Mouse (Mus musculus): ENCODE results near the gene Crybb2.
"Not testable (repeated sequence)": the region's sequence is repeated elsewhere in the genome, so short reads cannot be mapped to it uniquely, and the experiment has no call there.

The Crybb2 gene

DNA sequence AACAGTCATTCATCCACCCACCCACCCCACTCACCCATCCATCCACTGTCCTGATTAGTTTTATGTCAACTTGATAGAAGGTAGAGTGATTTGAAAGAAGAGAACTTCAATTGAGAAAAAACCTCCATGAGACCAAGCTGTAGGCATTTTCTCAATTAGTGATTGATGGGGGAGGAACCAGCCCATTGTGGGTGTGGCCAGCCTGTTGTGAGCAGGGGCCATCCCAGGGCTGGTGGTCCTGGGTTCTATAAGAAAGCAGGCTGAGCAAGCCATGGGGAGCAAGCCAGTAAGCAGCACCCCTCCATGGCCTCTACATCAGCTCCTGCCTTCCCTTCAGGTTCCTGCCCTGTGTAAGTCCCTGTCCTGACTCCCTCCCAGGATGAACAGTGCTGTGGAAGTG is at the start of gene Crybb2:
TSS of gene Crybb2 (minus strand) at position 101 of the 400 bp plus-strand sequence.
- no peak for DNase-seq (ENCODE audit: low read depth, low spot score)

DNA sequence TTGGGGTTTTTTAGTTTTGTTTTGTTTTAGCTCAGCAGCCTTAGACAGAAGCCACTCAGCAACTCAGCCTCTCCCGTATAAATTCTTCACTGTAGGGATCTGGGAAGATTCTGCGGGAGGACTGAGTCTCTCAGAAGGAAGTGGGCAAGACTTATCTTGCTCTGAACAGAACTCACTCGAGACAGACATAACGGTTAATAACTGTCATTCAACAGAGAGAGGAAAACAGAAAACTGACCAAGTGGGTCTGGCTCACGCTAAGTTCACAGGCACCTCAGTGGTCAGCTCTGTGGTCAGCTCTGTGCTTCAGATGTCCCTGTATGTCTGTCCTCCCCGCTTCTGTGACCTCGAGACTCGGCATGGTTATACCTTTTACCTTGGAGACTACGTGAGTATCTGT is 49.4 kb upstream of the Crybb2 start:
- DNase-seq (ENCODE audit: low read depth, low spot score), result no peak

DNA sequence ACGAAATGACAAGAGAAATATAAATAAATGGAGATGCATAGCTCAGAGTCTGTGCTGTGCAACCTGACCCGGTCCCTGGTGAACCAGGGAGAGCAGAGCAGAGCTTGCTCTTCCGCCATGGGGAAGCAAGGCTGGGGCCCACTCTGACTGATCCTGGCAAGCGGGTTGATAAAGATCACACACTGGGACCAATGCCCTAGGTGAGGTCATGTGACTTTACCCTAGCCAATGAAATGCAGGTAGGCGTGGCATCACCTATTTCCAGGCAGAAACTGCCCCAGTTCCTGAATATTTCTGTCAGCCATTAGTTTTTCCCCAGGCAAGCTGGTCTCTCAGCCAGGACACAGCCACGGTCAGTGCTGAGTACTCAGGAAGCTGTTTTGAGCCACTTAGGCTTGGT is 48.8 kb upstream of the Crybb2 start:
- no peak for DNase-seq (ENCODE audit: low read depth, low spot score)

DNA sequence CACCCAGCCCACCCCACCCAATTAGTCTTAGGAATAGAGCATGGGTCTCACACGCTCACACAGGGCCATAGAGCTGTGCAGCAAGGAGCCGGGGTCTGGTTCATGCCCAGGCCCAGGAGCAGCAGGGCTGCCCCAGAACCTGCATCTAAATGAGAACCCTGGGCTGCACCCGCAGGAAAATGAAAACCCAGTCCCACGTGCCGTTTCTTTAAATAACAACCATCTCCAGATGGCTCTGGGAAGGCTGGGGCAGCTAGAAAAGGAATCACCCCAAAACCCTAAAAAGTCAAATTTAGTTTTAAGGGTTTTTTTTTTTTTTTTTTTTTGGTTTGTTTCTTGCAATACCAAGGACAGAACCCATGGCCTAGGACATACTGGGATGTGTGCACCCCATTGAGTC is 47.4 kb upstream of the Crybb2 start:
- DNase-seq (ENCODE audit: low read depth, low spot score), result no peak

DNA sequence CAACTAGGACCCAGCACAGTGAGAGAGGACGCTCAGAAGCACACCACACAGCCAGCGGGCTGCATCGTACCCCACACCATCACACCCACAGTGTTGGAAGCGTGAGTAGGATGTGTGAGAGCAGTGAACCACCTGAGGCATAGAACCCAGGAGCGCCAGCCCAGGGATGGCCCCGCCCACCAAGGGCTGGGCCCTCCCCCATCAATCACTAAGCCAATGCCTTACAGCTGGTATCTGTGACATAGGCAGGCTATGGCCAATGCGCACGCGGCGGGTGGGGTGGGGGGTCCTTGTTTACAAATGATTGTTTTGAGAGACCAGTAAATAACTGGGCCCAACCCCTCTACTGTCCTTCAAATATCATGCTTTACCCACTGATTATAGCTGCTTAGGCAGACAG is 46.0 kb upstream of the Crybb2 start:
- no peak for DNase-seq (ENCODE audit: low read depth, low spot score)

DNA sequence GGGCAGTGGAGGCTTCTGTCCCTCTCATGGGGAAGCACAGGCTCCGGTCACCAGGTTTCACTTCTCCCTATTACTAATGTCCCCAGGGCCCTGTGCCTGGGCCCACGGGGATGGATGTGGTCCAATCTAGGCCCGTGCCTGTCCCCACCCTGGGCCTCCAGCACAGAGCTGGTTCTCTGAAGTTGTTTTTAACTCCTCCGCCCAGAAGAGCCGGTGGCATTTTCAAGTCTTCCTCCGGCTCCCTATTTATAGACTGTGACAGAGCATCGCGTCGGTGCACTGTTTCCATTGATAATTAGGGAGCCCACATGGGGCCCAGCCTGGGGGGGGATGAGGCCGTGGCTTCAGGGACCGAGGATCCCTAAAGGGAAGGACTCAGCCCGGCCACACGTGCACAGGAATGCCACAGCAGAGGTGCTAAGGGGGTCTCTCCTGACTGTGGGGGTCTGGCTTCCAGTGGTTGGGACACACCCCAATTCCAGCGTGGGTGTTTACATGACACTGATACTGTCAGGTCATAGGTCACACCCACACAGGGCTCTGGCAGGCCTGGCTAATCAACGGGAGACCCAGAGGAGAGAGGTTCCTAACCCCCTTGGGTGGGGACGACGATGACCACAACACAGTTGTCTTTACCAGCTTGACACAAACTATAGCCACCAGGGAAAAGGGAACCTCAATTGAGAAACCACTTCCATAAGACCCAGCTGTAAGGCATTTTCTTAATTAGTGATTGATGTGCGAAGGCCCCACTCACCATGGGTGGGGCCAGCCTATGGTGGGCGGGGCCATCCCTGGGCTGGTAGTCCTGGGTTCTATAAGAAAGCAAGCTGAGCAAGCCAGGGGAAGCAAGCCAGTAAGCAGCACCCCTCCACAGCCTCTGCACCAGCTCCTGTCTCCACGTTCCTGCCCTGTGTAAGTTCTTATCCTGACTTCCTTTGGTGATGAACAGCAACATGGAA is 44.6 kb upstream of the Crybb2 start:
- no peak for DNase-seq (ENCODE audit: low read depth, low spot score)

DNA sequence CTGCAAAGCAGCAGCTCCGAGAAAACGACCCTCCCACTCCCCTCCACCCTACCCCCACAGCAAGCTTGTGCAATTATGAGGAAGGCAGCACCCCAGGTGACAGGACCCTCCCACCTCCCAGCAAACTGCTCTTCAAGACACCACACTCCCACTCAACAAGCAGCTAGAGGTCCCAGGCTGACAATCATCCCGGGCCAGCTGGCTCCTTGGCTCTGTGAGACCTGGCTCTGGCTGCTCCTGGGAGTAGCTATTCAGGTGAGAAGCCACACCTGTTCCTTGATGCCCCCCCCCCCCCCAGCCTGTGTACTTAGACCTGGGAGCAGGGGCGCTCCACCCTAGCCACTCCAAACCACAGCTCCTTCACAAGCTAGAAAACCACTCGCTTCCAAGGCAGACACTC is 43.2 kb upstream of the Crybb2 start:
- DNase-seq (ENCODE audit: low read depth, low spot score), result no peak

DNA sequence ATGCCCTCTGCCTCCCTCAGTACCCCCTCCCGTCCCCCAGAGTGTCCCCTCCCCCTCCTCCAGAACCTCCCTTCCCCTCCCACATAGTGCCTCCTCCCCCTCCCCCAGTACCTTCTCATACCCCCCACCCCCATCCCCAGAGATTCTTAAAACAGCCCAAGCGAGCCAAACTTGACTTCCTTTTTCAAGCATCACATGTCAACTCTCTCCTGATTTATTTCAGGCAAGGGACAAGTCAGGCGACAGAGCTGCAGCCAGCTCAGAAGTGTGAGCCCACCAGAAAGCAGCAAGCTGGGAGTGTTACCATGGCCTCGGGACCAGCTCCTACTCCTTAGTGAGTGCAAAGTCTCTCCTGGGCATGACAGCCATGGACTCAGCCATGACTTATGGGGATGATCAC is 41.4 kb upstream of the Crybb2 start:
- DNase-seq (ENCODE audit: low read depth, low spot score), result no peak

DNA sequence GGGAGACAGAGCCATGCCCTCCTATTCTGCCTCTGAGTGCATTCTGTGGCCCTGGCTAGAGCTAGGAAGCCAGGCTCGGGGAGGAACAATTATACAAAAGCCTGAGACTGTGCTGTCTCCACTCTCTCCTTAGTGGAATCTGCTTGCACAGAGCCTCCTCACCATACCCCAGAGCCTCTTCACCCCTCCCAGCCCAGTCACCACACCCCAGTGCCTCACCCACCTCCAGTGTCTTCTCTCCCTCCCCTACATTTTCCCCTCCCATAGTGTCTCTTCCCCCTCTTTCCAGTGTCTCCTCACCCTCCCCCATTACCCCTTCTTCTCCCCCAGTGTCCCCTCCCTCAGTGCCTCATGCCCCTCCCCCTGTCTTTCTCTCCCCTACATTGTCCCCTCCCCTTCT is 41.0 kb upstream of the Crybb2 start:
- no peak for DNase-seq (ENCODE audit: low read depth, low spot score)

DNA sequence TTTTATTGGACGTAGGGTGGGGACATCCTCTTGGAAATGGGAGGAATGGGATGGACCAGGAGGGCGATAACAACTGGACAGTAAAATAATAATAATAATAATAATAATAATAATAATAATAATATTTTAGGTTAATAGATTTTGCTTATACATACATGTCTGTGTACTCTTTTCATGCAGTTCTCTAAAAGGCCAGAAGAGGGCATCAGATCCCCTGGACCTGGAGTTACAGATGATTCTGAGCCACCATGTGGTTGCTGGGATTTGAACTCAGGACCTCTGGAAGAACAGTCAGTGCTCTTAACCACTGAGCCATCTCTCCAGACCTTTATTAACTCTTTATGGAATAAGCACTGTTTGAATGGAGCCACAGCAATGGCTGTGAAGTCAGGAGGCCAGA is 39.7 kb upstream of the Crybb2 start:
- DNase-seq (ENCODE audit: low read depth, low spot score), result not testable (repeated sequence)

DNA sequence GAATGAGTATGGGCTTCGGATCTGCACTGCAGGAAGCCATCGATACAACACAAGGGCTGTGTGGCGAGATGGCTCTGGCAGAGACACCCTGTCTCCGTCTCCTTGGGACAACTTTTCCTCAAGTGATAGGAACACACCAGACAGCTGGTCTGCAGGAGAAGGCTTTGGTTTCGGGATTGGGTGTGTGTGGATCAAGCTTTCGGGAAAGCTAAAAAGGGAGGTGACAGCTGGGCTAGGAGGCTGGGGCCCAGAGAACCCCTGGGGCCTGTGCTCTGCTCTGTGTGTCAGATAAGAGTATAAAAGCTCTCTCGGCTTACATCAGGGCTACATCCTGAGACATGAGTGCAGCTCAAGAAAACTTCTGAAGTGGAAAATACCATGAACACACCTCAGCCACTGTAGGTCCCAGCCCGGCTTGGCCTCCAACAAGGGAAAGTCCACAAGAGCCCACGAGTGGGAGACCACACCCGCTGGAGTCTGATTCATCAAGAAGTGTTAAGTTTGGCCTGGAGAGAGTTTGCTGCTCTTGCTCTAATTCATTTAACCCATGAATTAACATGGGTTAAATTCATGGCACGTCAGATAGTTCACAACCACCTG is 38.3 kb upstream of the Crybb2 start:
- no peak for DNase-seq (ENCODE audit: low read depth, low spot score)

DNA sequence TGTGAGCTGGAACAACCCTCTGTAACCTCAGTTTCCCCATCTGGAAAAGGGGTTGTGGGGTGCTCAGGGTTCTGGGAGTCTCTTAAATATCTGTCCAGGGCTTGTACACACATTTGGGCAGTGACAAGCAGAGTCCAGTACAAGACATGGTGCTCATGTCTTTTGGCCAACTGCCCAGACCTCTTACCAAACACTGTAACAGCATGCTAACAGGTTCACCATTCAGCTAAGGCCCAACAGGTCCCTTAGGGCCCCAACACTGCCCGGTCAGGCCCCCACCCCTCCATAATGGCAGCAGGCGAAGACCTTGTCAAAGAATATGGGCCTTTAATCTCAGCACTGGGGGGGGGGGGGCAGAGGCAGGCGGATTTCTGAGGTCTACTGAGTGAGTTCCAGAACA is 37.8 kb upstream of the Crybb2 start:
- DNase-seq (ENCODE audit: low read depth, low spot score), result no peak

DNA sequence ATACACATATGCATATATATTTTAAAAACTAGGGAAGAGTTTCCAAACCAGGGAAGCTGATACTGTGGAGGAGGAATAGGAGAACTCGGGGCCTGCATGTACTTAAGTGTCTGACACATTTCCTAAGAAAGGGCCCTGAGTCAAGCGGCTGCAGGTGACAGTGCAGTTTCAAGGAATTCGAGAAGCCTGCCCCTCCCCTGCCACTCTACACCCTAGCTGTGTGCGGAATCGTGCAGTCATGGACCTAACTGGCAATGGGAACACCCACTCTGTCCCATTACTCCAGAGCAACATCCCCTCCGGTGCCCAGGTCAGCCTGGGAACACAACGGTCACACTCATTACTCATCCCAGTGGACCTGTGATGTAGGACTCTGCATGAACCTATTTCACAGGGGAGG is 36.7 kb upstream of the Crybb2 start:
- no peak for DNase-seq (ENCODE audit: low read depth, low spot score)

DNA sequence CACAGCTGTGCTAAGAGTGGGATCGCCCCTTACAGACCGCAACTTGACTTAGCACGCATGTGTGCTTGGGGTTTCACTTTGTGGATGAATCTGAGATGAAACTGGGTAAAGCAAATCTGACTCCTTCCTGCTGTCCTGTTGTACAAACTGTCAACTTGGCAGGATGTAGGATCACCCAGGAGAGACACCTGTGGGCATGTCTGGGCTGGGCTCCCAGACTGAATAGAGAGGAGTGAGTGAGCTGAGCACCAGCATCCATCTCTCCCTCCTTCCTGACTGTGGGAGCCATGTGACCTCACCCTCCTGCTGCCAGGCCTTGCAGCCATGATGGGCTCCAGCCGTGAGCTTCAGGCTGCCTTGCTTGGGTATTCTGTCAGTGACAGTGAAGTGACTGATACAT is 35.6 kb upstream of the Crybb2 start:
- DNase-seq (ENCODE audit: low read depth, low spot score), result no peak

DNA sequence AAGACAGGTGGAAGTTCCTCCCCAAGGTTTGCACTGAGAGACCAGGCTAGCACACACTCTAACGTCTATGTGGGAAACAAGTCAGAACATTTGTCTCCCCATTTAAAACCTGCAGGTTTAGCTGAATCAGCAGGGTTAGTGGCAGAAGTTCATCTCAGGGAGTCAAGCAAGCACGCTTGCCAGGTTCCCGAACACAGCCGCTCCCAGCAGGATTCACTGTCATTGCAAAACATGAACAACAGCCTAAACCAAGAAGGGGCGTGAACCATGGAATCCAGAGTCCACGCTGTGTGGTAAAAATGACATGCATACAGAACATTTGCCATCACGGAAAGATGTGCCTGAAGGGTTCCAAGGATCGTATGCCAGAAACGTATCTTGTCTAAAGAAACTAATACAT is 35.1 kb upstream of the Crybb2 start:
- no peak for DNase-seq (ENCODE audit: low read depth, low spot score)

DNA sequence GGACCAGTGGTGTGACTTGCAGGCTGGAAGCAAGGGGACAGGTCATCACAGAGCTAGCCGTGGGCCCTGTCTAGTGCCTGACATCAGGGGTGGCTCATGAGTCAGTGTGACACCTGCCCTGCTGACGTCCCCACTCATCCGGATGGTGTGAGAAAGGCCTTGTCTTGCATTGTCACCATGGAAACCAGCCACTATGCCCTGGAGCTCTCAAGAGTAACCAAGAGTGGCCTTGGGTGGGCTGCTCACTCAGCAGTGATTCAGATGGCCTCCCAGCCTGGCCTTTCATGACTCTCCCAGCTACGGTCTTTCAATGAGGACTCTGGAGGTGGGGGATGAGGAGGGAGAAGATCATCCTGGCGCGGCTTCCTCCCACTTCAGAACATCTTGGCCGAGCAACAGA is 32.5 kb upstream of the Crybb2 start:
- DNase-seq (ENCODE audit: low read depth, low spot score), result no peak

DNA sequence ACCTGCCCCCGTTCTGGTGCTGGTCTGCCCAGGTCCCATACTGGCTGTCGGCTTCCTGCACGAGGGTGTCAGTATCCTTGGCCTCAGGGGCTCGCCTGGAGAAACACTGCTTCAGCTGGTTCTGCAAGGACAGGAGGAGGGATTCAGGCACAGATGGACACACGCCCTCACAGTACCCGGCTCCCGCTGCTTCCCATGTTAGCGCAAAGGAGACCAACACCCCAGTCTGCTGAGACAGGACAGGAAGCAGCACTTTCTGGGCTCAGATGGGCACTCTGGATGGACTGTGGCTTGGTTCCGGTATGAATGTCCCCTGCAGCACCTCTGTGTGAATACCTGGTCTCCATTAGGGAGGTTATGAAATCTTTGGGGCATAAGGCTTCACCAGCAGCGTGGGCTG is 31.5 kb upstream of the Crybb2 start:
- no peak for DNase-seq (ENCODE audit: low read depth, low spot score)

DNA sequence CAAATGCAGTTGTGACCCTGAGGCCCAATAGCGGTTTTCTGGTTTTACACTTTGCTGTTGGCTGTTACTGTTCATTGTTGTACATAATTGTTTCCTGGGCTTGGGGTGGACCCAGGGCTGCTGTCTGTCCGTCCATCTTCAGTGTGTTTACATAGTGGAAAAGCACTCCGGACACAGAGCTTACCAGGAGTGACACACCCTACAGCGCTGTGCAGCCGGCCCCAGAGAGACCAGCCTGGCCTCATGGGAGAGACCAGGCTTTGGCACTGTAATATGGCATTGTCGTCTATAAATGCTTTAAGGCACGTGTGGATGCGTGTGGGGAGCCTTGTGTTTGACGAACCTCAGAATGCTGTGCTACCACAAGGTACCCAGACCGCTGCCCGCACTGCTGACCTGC is 30.5 kb upstream of the Crybb2 start:
- DNase-seq (ENCODE audit: low read depth, low spot score), result no peak

DNA sequence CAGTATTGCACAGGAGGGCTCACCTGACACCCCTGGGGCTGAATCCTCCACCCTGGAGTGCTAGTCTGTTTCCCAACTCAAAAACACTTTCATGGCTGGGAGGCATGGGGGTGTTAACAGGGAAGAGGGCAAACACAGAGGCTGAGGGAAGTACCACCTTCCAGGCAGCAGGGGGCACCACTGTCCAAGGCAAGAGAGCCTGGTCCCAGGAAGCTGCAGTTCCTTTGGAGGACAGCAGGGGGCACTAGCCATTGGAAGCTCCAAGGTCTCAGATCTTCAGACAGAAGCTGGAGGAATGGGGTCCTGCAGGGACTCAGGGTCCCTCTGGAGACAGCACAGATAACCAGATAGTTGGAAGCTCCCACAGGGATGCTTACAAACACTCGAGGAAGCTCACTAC is 29.6 kb upstream of the Crybb2 start:
- DNase-seq (ENCODE audit: low read depth, low spot score), result peak; percentile 45

DNA sequence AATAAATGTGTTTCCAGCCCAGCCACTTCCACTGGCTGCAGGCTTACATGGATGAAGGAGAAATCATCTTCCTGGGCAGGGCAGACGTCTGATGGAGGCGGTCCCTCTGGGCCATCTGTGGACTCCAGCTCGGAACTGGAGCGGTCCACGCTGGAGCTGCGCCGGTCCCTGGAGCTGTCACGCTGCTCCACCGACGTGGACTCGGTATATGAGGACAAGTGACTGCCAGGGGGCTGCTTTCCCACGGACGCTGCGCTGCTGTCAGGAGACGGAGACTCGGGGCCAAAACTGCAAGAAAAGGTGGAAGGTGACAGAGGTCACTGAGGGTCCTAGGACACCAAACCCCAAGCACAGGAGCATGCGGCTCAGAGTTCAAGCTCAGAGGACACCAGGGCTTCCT is 27.6 kb upstream of the Crybb2 start:
- no peak for DNase-seq (ENCODE audit: low read depth, low spot score)

DNA sequence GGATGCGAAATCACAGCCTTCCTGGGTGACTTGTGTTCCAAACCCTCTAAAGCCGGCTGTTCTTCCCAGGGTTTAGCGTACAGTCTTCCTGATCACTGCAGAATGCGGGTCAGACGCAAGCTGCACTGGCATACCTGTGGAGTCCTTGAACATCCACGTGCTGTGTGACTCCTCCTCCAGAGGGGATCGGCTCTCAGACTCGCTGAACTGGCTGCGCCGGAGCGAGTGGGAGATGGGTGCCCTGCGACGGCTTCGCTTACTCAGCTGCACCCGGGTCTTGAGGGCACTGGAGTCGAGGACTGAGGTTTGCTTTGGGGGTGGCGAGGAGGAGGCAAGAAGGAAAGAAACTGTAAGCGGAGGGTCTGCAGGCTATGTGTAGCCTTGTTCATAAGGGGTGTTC is 25.5 kb upstream of the Crybb2 start:
- DNase-seq (ENCODE audit: low read depth, low spot score), result no peak

DNA sequence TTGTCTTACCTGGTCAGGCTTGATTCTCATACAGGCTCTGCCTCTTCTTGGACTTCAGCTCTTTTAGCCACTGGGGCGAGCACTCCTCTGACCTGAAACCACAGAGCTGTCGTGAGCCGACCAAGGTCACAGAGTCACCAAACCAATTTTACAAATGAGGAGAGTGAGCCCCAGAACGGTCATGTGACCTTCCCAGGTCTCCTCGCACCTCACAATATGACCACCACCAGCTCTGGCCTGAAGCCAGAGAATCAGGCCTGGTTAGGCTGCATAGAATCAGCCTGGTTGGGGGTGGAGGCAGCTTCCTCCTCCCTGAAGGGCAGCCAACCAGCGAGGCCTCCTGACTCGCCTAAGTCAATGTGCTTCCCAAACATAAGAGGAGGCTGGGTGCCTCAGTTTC is 22.5 kb upstream of the Crybb2 start:
- DNase-seq (ENCODE audit: low read depth, low spot score), result no peak

DNA sequence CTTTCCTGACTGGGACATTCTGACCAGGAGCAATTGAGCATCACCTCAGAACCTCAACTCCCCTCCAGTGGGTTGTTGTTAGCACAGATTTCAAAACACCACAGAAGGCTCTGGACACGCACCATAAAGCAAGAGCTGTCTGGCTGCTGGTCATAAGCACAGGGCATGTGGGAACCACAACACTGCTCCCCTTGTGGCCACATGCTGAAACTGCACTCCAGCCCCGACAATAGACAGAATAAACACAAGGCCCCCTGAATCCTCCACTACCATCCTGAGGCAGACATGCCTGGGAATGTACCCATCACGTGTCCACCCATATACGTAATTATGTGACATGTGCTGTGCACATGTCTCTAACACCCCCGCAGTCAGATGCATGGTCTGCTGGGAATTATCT is 21.2 kb upstream of the Crybb2 start:
- DNase-seq (ENCODE audit: low read depth, low spot score), result no peak
